In genomic region chr6:116385194-116386044, GRCm38 (mm10) we compare ENCODE assay signal across 9 mouse cellular contexts. TPM values are rescaled to one million over a fixed set of nuclear protein-coding genes. Genes with fewer than 3 reads are reported as not detected.
DNase-seq lines count a peak whose midpoint lies in the region; ATAC-seq and TF ChIP-seq lines count a peak whose summit lies in the region.
"Had no signal": no experiment of that assay in that cellular context is flagged by ENCODE, and none has a peak within 500 bp of the region (broad histone marks: within the 10 kb centered on the region; RNA-seq: fewer than 3 reads in every experiment).

No protein-coding gene starts in this region.

- no peak for DNase-seq in neural tube, embryonic 10.5 days (ENCODE audit: extremely low spot score, low spot score)
- no peak for DNase-seq in liver, postnatal 0 days
- DNase-seq in yolk sac, embryonic 10.5 days (ENCODE audit: low spot score), result peak; percentile 15
- DNase-seq in cerebellum, postnatal 4 days (ENCODE audit: low spot score in 2 of 2), result no peak
- no peak for DNase-seq in adrenal gland, adult 18-20 months (ENCODE audit: low spot score in 2 of 2)
- DNase-seq in right cerebral cortex, adult 18-20 months, result no peak

- ATAC-seq in neural tube, embryonic 12.5 days (ENCODE audit: low FRiP score, low read depth), result 0 out of 2 replicates have a peak, but pooled peaks have one; percentile 14
- no peak; the same call in 1 of the 2 replicates for ATAC-seq in intestine, embryonic 15.5 days
- ATAC-seq in liver, postnatal 0 days, result peak; percentile 17; the same call in 1 of the 2 replicates

- H3K9me3 ChIP-seq in neural tube, embryonic 12.5 days, result no peaks in the 10 kb centered on the region
- no peaks in the 10 kb centered on the region for H3K9me3 ChIP-seq in intestine, embryonic 15.5 days
- no peaks in the 10 kb centered on the region for H3K9me3 ChIP-seq in liver, postnatal 0 days (ENCODE audit: low read length)
- H3K9me3 ChIP-seq: G1E had no signal

- H3K27me3 ChIP-seq in neural tube, embryonic 12.5 days (replicated peaks), result no peaks in the 10 kb centered on the region
- H3K27me3 ChIP-seq in intestine, embryonic 15.5 days (replicated peaks), result no peaks in the 10 kb centered on the region
- H3K27me3 ChIP-seq in liver, postnatal 0 days (ENCODE audit: insufficient read depth, low read length), result no peaks in the 10 kb centered on the region

- 0 out of 2 replicates have a peak overlapping the region, but pooled peaks have one; percentile 50 for H3K27ac ChIP-seq in neural tube, embryonic 12.5 days
- H3K27ac ChIP-seq in intestine, embryonic 15.5 days, result peak overlapping the region; percentile 67
- 0 out of 2 replicates have a peak overlapping the region, but pooled peaks have one; percentile 25 for H3K27ac ChIP-seq in liver, postnatal 0 days (ENCODE audit: low read depth)

- whole genome bisulfite sequencing in neural tube, embryonic 12.5 days, result 19% methylated on average over 5 of the region's 5 CpGs
- 18% methylated on average over 5 of the region's 5 CpGs for WGBS in intestine, embryonic 15.5 days
- 60% methylated on average over 5 of the region's 5 CpGs for WGBS in liver, postnatal 0 days (ENCODE audit: insufficient replicate concordance)

- H3K4me2 ChIP-seq in neural tube, embryonic 12.5 days (replicated peaks), result peak overlapping the region; percentile 40
- peak overlapping the region; percentile 45 for H3K4me2 ChIP-seq in intestine, embryonic 15.5 days (replicated peaks)
- peak overlapping the region; percentile 41 for H3K4me2 ChIP-seq in liver, postnatal 0 days (ENCODE audit: low read depth, low read length)

- no peak for TF ChIP-seq EP300 in liver, postnatal 0 days (IDR thresholded peaks at IDR 0.05; ENCODE audit: low read depth)

- TF ChIP-seq CTCF in liver, postnatal 0 days (IDR thresholded peaks at IDR 0.05; ENCODE audit: low read depth), result no peak

- no peaks in the 10 kb centered on the region for H3K36me3 ChIP-seq in neural tube, embryonic 12.5 days
- H3K36me3 ChIP-seq in intestine, embryonic 15.5 days, result no peaks in the 10 kb centered on the region
- peaks cover 7% of the 10 kb centered on the region; the same call in 1 of the 2 replicates for H3K36me3 ChIP-seq in liver, postnatal 0 days (replicated peaks; ENCODE audit: insufficient read depth, low read length)

- H3K9ac ChIP-seq in neural tube, embryonic 12.5 days, result 0 out of 2 replicates have a peak overlapping the region, but pooled peaks have one; percentile 21
- H3K9ac ChIP-seq in intestine, embryonic 15.5 days, result no peak overlapping the region
- H3K9ac ChIP-seq in liver, postnatal 0 days (replicated peaks), result no peak overlapping the region

- H3K4me1 ChIP-seq in neural tube, embryonic 12.5 days, result peaks cover 17% of the 10 kb centered on the region
- H3K4me1 ChIP-seq in intestine, embryonic 15.5 days (replicated peaks), result peaks cover 8% of the 10 kb centered on the region; the same call in 1 of the 2 replicates
- H3K4me1 ChIP-seq in liver, postnatal 0 days (ENCODE audit: insufficient read depth), result peaks cover 24% of the 10 kb centered on the region

- no peak overlapping the region for H3K4me3 ChIP-seq in neural tube, embryonic 12.5 days
- no peak overlapping the region for H3K4me3 ChIP-seq in intestine, embryonic 15.5 days (replicated peaks)
- H3K4me3 ChIP-seq in liver, postnatal 0 days (ENCODE audit: low read depth, low read length), result no peak overlapping the region

RNA-seq across cellular contexts. Expression of gene March8, which starts 47.6 kb away (rescaled TPM):
- polyA plus RNA-seq in neural tube, embryonic 12.5 days (2016; fragmentation: Nextera tagmentation; extraction: Ambion mirVana), result 58.2 and 65.6 TPM in 2 replicates
- polyA plus RNA-seq in intestine, embryonic 15.5 days (2015; fragmentation: Nextera tagmentation; extraction: Ambion mirVana), result 31.3 and 35.3 TPM in 2 replicates
- polyA plus RNA-seq in liver, postnatal 0 days (2015; fragmentation: Nextera tagmentation; extraction: Ambion mirVana), result 36.4 and 40.5 TPM in 2 replicates
- total RNA-seq in adrenal gland, adult 18-20 months (2021), result 10 to 100 TPM; 59.6 to 76.5 TPM
